Mouse (Mus musculus): ENCODE data around the gene Ccdc6.

GRCm38 (mm10) chr10:70230352-70230751, 133.4 kb downstream of the Ccdc6 start:
- no peak for TF ChIP-seq TCF12 (IDR thresholded peaks at IDR 0.05; ENCODE audit: insufficient read depth, poor library complexity, severe bottlenecking)
- TF ChIP-seq MYOD1 (IDR thresholded peaks at IDR 0.05; ENCODE audit: control insufficient read depth in 1 of 3, insufficient read length in 2 of 3, low read depth in 2 of 3), result peak in 2 of 3 experiments; percentile 31 to 58
- TF ChIP-seq POLR2A (IDR thresholded peaks at IDR 0.05; ENCODE audit: insufficient read length, low read depth), result no peak
- TF ChIP-seq USF1 (IDR thresholded peaks at IDR 0.05; ENCODE audit: low read depth), result no peak
- no peak for TF ChIP-seq SRF (IDR thresholded peaks at IDR 0.05; ENCODE audit: control insufficient read depth, insufficient read length, low read depth)
